Mouse (Mus musculus): ENCODE measurements around the gene Tdrd1.

Tdrd1 gene

GRCm38 (mm10) chr19:56829267-56829666 lies 3.3 kb downstream of the Tdrd1 start:
- no peak for DNase-seq

- DNase-seq = no peak
Observed at GRCm38 (mm10) chr19:56830163-56830562, 4.2 kb downstream of the Tdrd1 start.

GRCm38 (mm10) chr19:56835340-56835739 lies 9.3 kb downstream of the Tdrd1 start:
- peak; percentile 61 to 77 for DNase-seq

- DNase-seq = peak in 1 of 2 experiments; percentile 24
Observed at GRCm38 (mm10) chr19:56838942-56839706, 13.1 kb downstream of the Tdrd1 start.

- DNase-seq = no peak
Observed at GRCm38 (mm10) chr19:56842974-56843373, 17.0 kb downstream of the Tdrd1 start.

GRCm38 (mm10) chr19:56852590-56852989 lies 26.6 kb downstream of the Tdrd1 start:
- DNase-seq = no peak

- no peak for DNase-seq
Observed at GRCm38 (mm10) chr19:56856455-56856854, 30.4 kb downstream of the Tdrd1 start.

GRCm38 (mm10) chr19:56867701-56868100 lies 41.7 kb downstream of the Tdrd1 start:
- no peak for DNase-seq

GRCm38 (mm10) chr19:56873816-56874600 lies 48.0 kb downstream of the Tdrd1 start, which contains the start of gene Vwa2:
Gene Vwa2, plus strand, starts transcription at chr19:56874249.
- DNase-seq = peak; percentile 56 to 74

- peak in 1 of 2 experiments; percentile 32 for DNase-seq
Observed at GRCm38 (mm10) chr19:56874601-56875315, 48.7 kb downstream of the Tdrd1 start.

- DNase-seq = no peak
Observed at GRCm38 (mm10) chr19:56877364-56877763, 51.4 kb downstream of the Tdrd1 start.

GRCm38 (mm10) chr19:56887879-56888278 lies 61.9 kb downstream of the Tdrd1 start:
- DNase-seq = no peak

GRCm38 (mm10) chr19:56888654-56889053 lies 62.6 kb downstream of the Tdrd1 start:
- no peak for DNase-seq

- no peak for DNase-seq
Observed at GRCm38 (mm10) chr19:56891438-56891837, 65.4 kb downstream of the Tdrd1 start.

GRCm38 (mm10) chr19:56892586-56892985 lies 66.6 kb downstream of the Tdrd1 start:
- no peak for DNase-seq

GRCm38 (mm10) chr19:56893326-56893725 lies 67.3 kb downstream of the Tdrd1 start:
- DNase-seq = no peak

- DNase-seq = peak; percentile 58 to 71
Observed at GRCm38 (mm10) chr19:56897654-56898053, 71.6 kb downstream of the Tdrd1 start.

GRCm38 (mm10) chr19:56904095-56904494 lies 78.1 kb downstream of the Tdrd1 start:
- no peak for DNase-seq

GRCm38 (mm10) chr19:56905395-56905794 lies 79.4 kb downstream of the Tdrd1 start:
- DNase-seq = no peak

- DNase-seq = no peak
Observed at GRCm38 (mm10) chr19:56907850-56908249, 81.8 kb downstream of the Tdrd1 start.

- peak; percentile 76 to 84 for DNase-seq
Observed at GRCm38 (mm10) chr19:56908472-56909270, 82.7 kb downstream of the Tdrd1 start.

GRCm38 (mm10) chr19:56910561-56910960 lies 84.6 kb downstream of the Tdrd1 start:
- DNase-seq = no peak
